In the genomic region with DNA sequence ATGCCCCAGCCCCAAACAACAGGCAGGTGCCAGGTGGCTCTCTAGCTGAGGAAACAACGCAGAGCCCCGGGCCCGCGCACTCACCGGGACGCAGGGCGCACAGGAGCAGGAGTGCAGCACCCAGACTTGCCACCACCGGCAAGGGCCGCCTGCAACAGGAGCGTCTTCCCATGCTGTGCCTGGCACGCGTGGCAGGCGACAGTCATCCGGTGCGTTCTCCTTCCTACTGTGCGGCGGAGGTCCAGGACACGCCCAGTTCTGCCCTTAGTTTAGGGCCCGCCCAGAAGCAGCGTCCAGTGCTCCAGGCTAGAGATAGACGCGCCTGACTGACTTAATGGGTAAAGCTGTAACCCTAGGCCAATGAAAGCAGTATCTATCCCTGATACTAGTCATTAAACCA, we compare ENCODE assay signal across 8 mouse cellular contexts. TPM values are rescaled to one million over a fixed set of nuclear protein-coding genes. Genes with fewer than 3 reads are reported as not detected.
DNase-seq lines count a peak whose midpoint lies in the region; ATAC-seq lines count a peak whose summit lies in the region.

TSS of gene Chst13 (minus strand) at position 195 of the 400 bp plus-strand sequence.

- 0 out of 2 replicates have a peak, but pooled peaks have one; percentile 34 for ATAC-seq in erythroid progenitor cell, adult 5-6 weeks (replicated peaks; ENCODE audit: low FRiP score, poor library complexity, severe bottlenecking)
- ATAC-seq in hindbrain, embryonic 11.5 days (ENCODE audit: low FRiP score), result 0 out of 2 replicates have a peak, but pooled peaks have one; percentile 31
- no peak for ATAC-seq in limb, embryonic 15.5 days (ENCODE audit: insufficient number of reproducible peaks, low FRiP score, low TSS enrichment, low read depth)
- ATAC-seq in midbrain, embryonic 15.5 days (replicated peaks), result no peak

- no peaks in the 10 kb centered on the region for H3K9me3 ChIP-seq in hindbrain, embryonic 11.5 days (ENCODE audit: control insufficient read depth, low read length)
- no peaks in the 10 kb centered on the region for H3K9me3 ChIP-seq in limb, embryonic 15.5 days
- H3K9me3 ChIP-seq in midbrain, embryonic 15.5 days, result no peaks in the 10 kb centered on the region

- H3K36me3 ChIP-seq in hindbrain, embryonic 11.5 days (ENCODE audit: control insufficient read depth, insufficient read depth, low read length), result no peaks in the 10 kb centered on the region
- H3K36me3 ChIP-seq in limb, embryonic 15.5 days, result no peaks in the 10 kb centered on the region
- no peaks in the 10 kb centered on the region for H3K36me3 ChIP-seq in midbrain, embryonic 15.5 days (replicated peaks)

- peak within 1 kb of the TSS; percentile 26; the same call in 1 of the 2 replicates for H3K4me2 ChIP-seq in hindbrain, embryonic 11.5 days (replicated peaks; ENCODE audit: low read depth, low read length)
- H3K4me2 ChIP-seq in limb, embryonic 15.5 days, result peak within 1 kb of the TSS; percentile 35; the same call in 1 of the 2 replicates
- H3K4me2 ChIP-seq in midbrain, embryonic 15.5 days, result peak within 1 kb of the TSS; percentile 40

- WGBS in hindbrain, embryonic 11.5 days, result 9% methylated on average over 22 of the region's 22 CpGs
- 8% methylated on average over 22 of the region's 22 CpGs for WGBS in limb, embryonic 15.5 days
- WGBS in midbrain, embryonic 15.5 days, result 9% methylated on average over 22 of the region's 22 CpGs

- no peaks in the 10 kb centered on the region for H3K4me1 ChIP-seq in hindbrain, embryonic 11.5 days (replicated peaks; ENCODE audit: control insufficient read depth, insufficient read depth, low read length)
- H3K4me1 ChIP-seq in limb, embryonic 15.5 days, result peaks cover 4% of the 10 kb centered on the region
- H3K4me1 ChIP-seq in midbrain, embryonic 15.5 days, result peaks cover 4% of the 10 kb centered on the region; the same call in 1 of the 2 replicates

- H3K4me3 ChIP-seq in hindbrain, embryonic 11.5 days (ENCODE audit: low read depth, low read length), result no peak within 1 kb of the TSS
- no peak within 1 kb of the TSS for H3K4me3 ChIP-seq in limb, embryonic 15.5 days
- no peak within 1 kb of the TSS for H3K4me3 ChIP-seq in midbrain, embryonic 15.5 days

- no peak within 1 kb of the TSS for H3K27ac ChIP-seq in hindbrain, embryonic 11.5 days (ENCODE audit: low read depth, low read length)
- no peak within 1 kb of the TSS for H3K27ac ChIP-seq in limb, embryonic 15.5 days
- H3K27ac ChIP-seq in midbrain, embryonic 15.5 days, result no peak within 1 kb of the TSS

- DNase-seq in cerebellum, postnatal 10 days, result peak; percentile 32 to 56
- no peak for DNase-seq in cerebellum, adult 9-11 months
- peak; percentile 25 for DNase-seq in hindbrain, embryonic 11.5 days (ENCODE audit: low spot score)
- no peak for DNase-seq in left cerebral cortex, postnatal 25 days (ENCODE audit: low spot score in 2 of 2)
- no peak for DNase-seq in thymus, postnatal 14 days

- H3K9ac ChIP-seq in hindbrain, embryonic 11.5 days (ENCODE audit: low read depth, low read length), result no peak within 1 kb of the TSS
- no peak within 1 kb of the TSS for H3K9ac ChIP-seq in limb, embryonic 15.5 days
- H3K9ac ChIP-seq in midbrain, embryonic 15.5 days, result no peak within 1 kb of the TSS

- H3K27me3 ChIP-seq in hindbrain, embryonic 11.5 days (ENCODE audit: control insufficient read depth, insufficient read depth, low read length), result no peaks in the 10 kb centered on the region
- H3K27me3 ChIP-seq in limb, embryonic 15.5 days, result peaks cover 9% of the 10 kb centered on the region
- H3K27me3 ChIP-seq in midbrain, embryonic 15.5 days (replicated peaks), result no peaks in the 10 kb centered on the region

- intact Hi-C loops in left cerebral cortex, postnatal 25 days (cut with DNase I), result no loop called here

RNA-seq across cellular contexts. Expression of gene Chst13, which starts in this region (rescaled TPM):
- 0.72 and 1.7 TPM in 2 replicates for total RNA-seq in erythroid progenitor cell, adult 5-6 weeks (2015; ENCODE audit: low replicate concordance)
- not detected in 2 replicates for total RNA-seq in erythroid progenitor cell, adult 5-6 weeks (2017; ENCODE audit: low replicate concordance)
- polyA plus RNA-seq in hindbrain, embryonic 11.5 days (2014; fragmentation: Nextera tagmentation; extraction: Ambion mirVana), result 0.27 TPM in 1 of 2 replicates, not detected in the other
- polyA plus RNA-seq in limb, embryonic 15.5 days (2015; fragmentation: Nextera tagmentation; extraction: Ambion mirVana), result 1.1 and 1.9 TPM in 2 replicates
- polyA plus RNA-seq in midbrain, embryonic 15.5 days (2015; fragmentation: Nextera tagmentation; extraction: Ambion mirVana), result not detected in 2 replicates
- total RNA-seq in left cerebral cortex, postnatal 25 days (2021), result not detected

Comparison
In these comparisons a context has a peak if more than half of its experiments do, and no peak if none do; other contexts are left out.
1. DNase-seq: peak in cerebellum, postnatal 10 days (2 of 2); none in cerebellum, adult 9-11 months (single experiment), left cerebral cortex, postnatal 25 days (0 of 2) and thymus, postnatal 14 days (single experiment).
2. Peak in DNase-seq, ATAC-seq and H3K4me2 ChIP-seq in hindbrain, embryonic 11.5 days; RNA of the gene not detected or under 1 TPM.
3. Peak in every context shown above with its lines, with median percentiles within 50 percentile points of each other: H3K4me2 ChIP-seq.